Mouse (Mus musculus) G1E (cell line): Measurements from ENCODE around the gene Micu2.

Source experiments
- CTCF ChIP-seq: IDR thresholded peaks from 2 replicates; pipeline ENCODE4 v1.5.1; 2012; ENCODE audit warnings: low read depth, low read length, inconsistent platforms, mixed read lengths
- GATA1 ChIP-seq: IDR thresholded peaks from 2 replicates; pipeline ENCODE4 v1.6.1; 2012; ENCODE audit warnings: borderline replicate concordance, low read length, inconsistent platforms, mixed read lengths
- GATA2 ChIP-seq: IDR thresholded peaks from 2 replicates; pipeline ENCODE4 v1.6.1; 2012; ENCODE audit warnings: low read depth, low read length, inconsistent platforms, borderline replicate concordance
- TAL1 ChIP-seq: conservative IDR thresholded peaks from 2 replicates; pipeline ENCODE4 v1.6.1; 2012; ENCODE audit warnings: low read depth, low read length, inconsistent platforms, mixed read lengths

DNA sequence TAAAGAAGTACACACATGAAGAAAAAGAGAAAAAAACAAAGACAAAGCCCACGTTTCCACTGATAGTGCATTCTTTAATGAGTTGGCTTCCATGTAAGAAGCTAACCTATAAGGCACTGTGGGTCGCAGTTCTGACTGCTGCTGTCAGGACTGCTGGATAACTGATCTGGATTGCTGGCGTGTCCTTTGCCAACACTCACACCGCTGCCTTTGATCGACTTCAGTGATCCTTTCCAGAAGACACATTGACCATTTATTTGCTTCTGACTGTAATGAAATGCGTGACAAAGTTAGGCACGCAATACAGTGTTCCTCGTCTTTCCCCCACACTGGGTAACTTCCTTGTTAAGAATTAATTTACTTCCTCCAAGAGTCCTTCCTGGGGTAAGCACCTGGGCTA lies 18.3 kb downstream of the Micu2 start:
- TF ChIP-seq CTCF (no peak), TAL1 (no peak), GATA1 (no peak), GATA2 (no peak)
